Mouse (Mus musculus) cortical plate, adult 2 months (tissue): ENCODE results near the gene Lrp8.

ENCODE experiments used
- CTCF ChIP-seq: fragments of 200-500 bp; IDR thresholded peaks from 2 replicates; pipeline ENCODE4 v1.5.1; 2011; ENCODE audit warnings: mild to moderate bottlenecking, control low read depth, low read length; ENCODE audit not compliant: insufficient read depth; ENCODE audit errors: extremely low read depth
- POLR2A ChIP-seq: fragments of 200-500 bp; IDR thresholded peaks from 2 replicates; pipeline ENCODE4 v1.6.1; 2011; ENCODE audit warnings: mild to moderate bottlenecking, low read length, control low read depth; ENCODE audit not compliant: insufficient read depth; ENCODE audit errors: extremely low read depth

DNA sequence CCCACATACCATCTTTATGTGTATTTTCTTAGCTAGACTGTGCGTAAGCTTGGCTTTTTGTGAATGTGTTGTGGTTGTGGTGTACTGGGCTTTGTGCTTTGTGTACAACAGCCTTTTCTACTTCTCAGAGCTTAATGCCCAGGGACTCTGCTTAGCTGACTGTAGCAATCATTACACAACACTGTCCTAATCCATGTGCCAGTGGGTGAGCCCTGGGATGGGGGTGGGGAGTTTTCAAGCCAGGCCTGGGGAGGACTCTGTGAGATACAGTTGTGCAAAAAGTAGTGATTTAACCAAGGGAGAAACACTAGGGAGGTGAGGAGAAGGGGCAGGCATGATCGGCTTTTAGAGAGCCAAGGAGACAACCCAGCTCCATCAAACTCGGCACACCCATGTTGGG is 98.1 kb downstream of the Lrp8 start:
- TF ChIP-seq CTCF (no peak), POLR2A (no peak)
